Mouse (Mus musculus) megakaryocyte, embryonic 14.5 days (primary cell): ENCODE results near the gene Rfk.

Experiments
- FLI1 ChIP-seq: IDR thresholded peaks from 2 replicates; pipeline ENCODE4 v1.6.1; 2012; ENCODE audit warnings: low read length, inconsistent platforms, mixed read lengths
- GATA1 ChIP-seq: IDR thresholded peaks from 3 replicates; pipeline ENCODE4 v1.6.1; 2012; ENCODE audit warnings: mixed read lengths, low read length, inconsistent platforms, borderline replicate concordance

DNA sequence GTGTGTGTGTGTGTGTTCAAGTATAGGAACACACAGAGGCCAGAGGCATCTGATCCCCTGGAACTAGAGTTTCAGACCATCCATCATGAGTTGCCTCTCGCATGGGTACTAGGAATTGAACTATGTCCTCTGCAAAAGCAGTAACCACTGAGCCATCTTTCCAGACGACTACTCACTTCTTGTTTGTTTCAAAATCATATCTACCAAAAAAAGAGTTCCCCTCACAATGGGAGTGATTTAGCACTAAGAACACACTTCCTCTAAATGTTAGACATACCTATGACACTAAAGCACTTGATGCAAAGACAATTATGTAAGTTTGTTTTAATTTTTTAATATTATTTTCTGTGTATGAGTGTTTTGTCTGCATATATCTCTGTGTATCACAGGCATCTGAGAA is 46.0 kb upstream of the Rfk start:
- TF ChIP-seq GATA1 (no peak), FLI1 (no peak)
